Mouse (Mus musculus) liver, embryonic 15.5 days (tissue): ENCODE measurements around the gene Atp8b5. TPM values are rescaled to one million over a fixed set of nuclear protein-coding genes. Genes with fewer than 3 reads are reported as not detected.

ENCODE experiments used
- ATAC-seq: fragments of 200-750 bp; cut with Nextera tagmentation; 2 replicates; pipeline ENCODE4 v1.8.0; 2017; ENCODE audit warnings: moderate number of reproducible peaks, mild to moderate bottlenecking, moderate library complexity; ENCODE audit not compliant: insufficient read depth
- H3K27ac ChIP-seq: fragments of 300-500 bp; sonication (generic); replicated peaks from 2 replicates; pipeline ENCODE4 v1.5.1; 2015; ENCODE audit warnings: mild to moderate bottlenecking, inconsistent platforms
- H3K27me3 ChIP-seq: fragments of 300-500 bp; sonication (generic); 2 replicates; pipeline ENCODE4 v1.6.1; 2015; ENCODE audit warnings: mild to moderate bottlenecking, inconsistent platforms
- H3K36me3 ChIP-seq: fragments of 300-500 bp; sonication (generic); replicated peaks from 2 replicates; pipeline ENCODE4 v1.6.1; 2015; ENCODE audit warnings: moderate library complexity, mild to moderate bottlenecking, inconsistent platforms
- H3K4me1 ChIP-seq: fragments of 300-500 bp; sonication (generic); replicated peaks from 2 replicates; pipeline ENCODE4 v1.6.1; 2015; ENCODE audit warnings: inconsistent platforms
- H3K4me2 ChIP-seq: fragments of 300-500 bp; sonication (generic); 2 replicates; pipeline ENCODE4 v1.6.1; 2015; ENCODE audit warnings: moderate library complexity, mild to moderate bottlenecking, inconsistent platforms
- H3K4me3 ChIP-seq: fragments of 300-500 bp; sonication (generic); replicated peaks from 2 replicates; pipeline ENCODE4 v1.5.1; 2015; ENCODE audit warnings: mild to moderate bottlenecking, inconsistent platforms
- H3K9ac ChIP-seq: fragments of 300-500 bp; sonication (generic); 2 replicates; pipeline ENCODE4 v1.6.1; 2015; ENCODE audit warnings: moderate library complexity, mild to moderate bottlenecking, inconsistent platforms
- H3K9me3 ChIP-seq: fragments of 300-500 bp; sonication (generic); replicated peaks from 2 replicates; pipeline ENCODE4 v1.6.1; 2016; ENCODE audit warnings: inconsistent platforms
- WGBS: fragments of 180-500 bp; shearing (Covaris S2); methylation state at CpG from one replicate; pipeline ENCODE4 v1.1.7; 2015; ENCODE audit warnings: mixed read lengths; ENCODE audit not compliant: insufficient replicate concordance; 5-methylcytosine and 5-hydroxymethylcytosine counted together
- polyA plus RNA-seq: library from polyadenylated mRNA; unstranded; fragments of >200 nt; fragmentation: Nextera tagmentation; extraction: Ambion mirVana; gene quantifications from 2 replicates; pipeline ENCODE4 v1.2.1, GENCODE M21; 2015

The Atp8b5 gene
- polyA plus RNA-seq, 1 experiment from 2014 or later, result 0.08 TPM

DNA sequence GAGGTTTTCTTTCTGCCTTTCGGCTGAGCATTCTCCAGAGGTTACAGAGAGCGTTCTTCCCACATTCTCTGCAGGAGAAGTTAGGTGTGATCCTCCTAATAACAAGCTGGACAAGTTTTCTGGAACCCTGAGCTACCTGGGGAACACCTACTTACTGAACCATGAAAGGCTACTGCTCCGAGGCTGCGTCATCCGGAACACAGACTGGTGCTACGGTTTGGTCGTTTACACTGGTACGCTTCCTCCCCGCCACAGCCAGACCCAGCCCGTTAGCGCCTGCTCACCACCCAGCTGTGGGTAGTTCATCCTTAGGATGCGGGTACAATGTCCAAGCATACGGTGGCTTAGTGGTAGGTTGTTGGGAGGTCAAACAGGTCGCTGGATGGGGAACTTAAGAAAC lies 55.4 kb downstream of the Atp8b5 start:
- no peak overlapping the region for H3K27ac ChIP-seq
- H3K9me3 ChIP-seq, result no peaks in the 10 kb centered on the region
- H3K4me3 ChIP-seq, result no peak overlapping the region
- no peaks in the 10 kb centered on the region for H3K36me3 ChIP-seq
- no peak overlapping the region for H3K9ac ChIP-seq
- no peaks in the 10 kb centered on the region for H3K27me3 ChIP-seq
- no peak for ATAC-seq
- no peak overlapping the region for H3K4me2 ChIP-seq
- WGBS, result 76% methylated on average over 14 of the region's 14 CpGs
- no peaks in the 10 kb centered on the region for H3K4me1 ChIP-seq

DNA sequence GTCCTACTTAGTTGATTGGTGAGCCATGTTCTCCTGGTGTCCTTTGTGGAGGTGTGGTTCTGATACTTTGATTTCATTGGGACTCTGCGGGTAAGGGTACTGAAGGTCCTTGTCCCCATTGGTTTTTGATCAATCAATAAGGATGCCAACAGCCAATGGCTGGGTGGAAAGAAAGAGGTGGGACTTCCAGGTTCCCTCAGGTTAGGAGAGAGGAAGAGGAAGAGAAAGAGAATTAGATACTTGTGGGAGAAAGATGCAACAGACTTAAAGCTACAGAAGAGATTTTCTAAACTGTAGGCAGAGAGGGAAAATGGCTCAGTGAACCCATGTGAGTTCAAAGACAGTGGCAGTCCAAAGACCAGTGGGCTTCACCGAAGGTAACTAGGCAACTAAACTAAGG lies 60.2 kb downstream of the Atp8b5 start:
- Histone ChIP-seq H3K9me3 (no peaks in the 10 kb centered on the region), H3K9ac (no peak overlapping the region), H3K36me3 (no peaks in the 10 kb centered on the region), H3K27ac (no peak overlapping the region), H3K4me3 (no peak overlapping the region), H3K4me1 (no peaks in the 10 kb centered on the region), H3K4me2 (no peak overlapping the region), H3K27me3 (no peaks in the 10 kb centered on the region)
- ATAC-seq, result no peak
- WGBS, result 66% methylated on average over 2 of the region's 2 CpGs

DNA sequence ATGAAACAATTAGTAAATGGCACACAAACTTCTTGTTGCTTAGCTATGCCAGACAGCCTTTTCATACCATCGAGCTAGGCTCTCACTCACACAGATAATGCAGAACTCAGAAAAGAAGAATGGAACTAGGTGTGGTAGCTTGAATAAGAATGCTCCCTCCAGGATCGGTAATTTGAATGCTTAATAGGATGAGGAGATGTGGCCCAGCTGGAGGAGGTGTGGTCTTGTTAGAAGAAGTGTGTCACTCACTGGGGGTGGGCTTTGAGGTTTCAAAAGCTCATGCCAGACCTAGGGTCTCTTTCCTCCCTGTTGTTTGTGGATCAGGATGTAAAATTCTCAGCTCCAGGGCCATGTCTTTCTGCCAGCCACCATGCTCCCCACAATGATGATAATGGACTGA lies 67.8 kb downstream of the Atp8b5 start:
- no peaks in the 10 kb centered on the region for H3K27me3 ChIP-seq
- no peak for ATAC-seq
- no peaks in the 10 kb centered on the region for H3K36me3 ChIP-seq
- no peak overlapping the region for H3K9ac ChIP-seq
- no peak overlapping the region for H3K27ac ChIP-seq
- H3K4me3 ChIP-seq, result no peak overlapping the region
- H3K4me1 ChIP-seq, result no peaks in the 10 kb centered on the region
- 51% methylated on average over 2 of the region's 2 CpGs for WGBS
- no peaks in the 10 kb centered on the region for H3K9me3 ChIP-seq
- no peak overlapping the region for H3K4me2 ChIP-seq

DNA sequence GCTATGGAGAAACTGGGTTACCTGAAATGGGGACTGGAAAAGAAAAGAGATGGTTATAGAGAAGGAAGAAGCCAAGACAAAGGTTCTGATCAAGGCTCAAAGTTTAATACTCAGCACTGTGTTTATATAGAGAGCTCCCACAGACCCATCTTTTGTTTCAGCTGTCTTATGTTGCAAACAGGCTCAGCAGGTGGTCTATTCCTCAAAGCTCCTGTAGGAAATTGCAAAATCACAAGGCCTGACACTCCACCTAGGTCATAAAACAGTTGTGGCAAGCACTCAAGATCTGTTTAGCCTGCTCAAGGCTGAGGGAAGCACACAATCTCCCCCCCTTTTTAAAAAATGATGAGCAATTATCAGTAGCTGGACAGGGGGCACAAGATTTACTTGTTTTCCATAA lies 69.2 kb downstream of the Atp8b5 start:
- Histone ChIP-seq H3K27me3 (no peaks in the 10 kb centered on the region), H3K9ac (no peak overlapping the region), H3K27ac (no peak overlapping the region), H3K4me3 (no peak overlapping the region), H3K36me3 (no peaks in the 10 kb centered on the region), H3K4me2 (no peak overlapping the region), H3K4me1 (no peaks in the 10 kb centered on the region), H3K9me3 (no peaks in the 10 kb centered on the region)
- no peak for ATAC-seq

DNA sequence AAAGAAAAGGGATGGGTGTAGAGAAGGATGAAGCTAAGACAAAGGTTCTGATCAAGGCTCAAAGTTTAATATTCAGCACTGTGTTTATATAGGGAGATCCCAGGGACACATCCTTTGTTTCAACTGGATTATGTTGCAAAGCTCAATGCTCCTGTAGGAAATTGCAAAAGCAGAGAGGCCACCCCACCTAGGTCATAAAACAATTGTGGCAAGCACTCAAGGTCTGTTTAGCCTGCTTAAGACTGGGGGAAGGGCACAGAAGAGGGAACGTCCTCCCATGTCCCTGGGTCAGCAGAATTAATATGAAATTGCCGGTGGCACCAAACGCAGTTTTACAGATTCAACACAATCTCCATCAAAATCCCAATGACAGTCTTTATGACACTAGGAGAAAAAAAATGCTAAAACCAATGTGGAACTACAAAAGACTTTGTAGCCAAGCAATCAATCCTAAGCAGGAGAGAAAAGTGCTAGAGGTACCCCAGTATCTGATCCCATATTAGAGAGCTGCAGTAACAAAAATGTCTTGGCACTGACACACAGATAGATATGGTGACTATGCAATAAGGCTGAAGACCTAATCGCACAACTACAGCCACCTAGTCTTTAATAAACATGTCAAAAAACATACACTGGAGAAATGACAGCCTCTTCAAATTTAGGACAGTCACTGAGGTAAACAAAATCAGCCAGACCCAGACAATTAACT lies 73.3 kb downstream of the Atp8b5 start:
- 63% methylated on average over 4 of the region's 4 CpGs for WGBS
- Histone ChIP-seq H3K4me3 (no peak overlapping the region), H3K9ac (no peak overlapping the region), H3K36me3 (no peaks in the 10 kb centered on the region), H3K9me3 (no peaks in the 10 kb centered on the region), H3K27me3 (no peaks in the 10 kb centered on the region), H3K27ac (no peak overlapping the region), H3K4me2 (no peak overlapping the region), H3K4me1 (no peaks in the 10 kb centered on the region)
- ATAC-seq, result no peak

DNA sequence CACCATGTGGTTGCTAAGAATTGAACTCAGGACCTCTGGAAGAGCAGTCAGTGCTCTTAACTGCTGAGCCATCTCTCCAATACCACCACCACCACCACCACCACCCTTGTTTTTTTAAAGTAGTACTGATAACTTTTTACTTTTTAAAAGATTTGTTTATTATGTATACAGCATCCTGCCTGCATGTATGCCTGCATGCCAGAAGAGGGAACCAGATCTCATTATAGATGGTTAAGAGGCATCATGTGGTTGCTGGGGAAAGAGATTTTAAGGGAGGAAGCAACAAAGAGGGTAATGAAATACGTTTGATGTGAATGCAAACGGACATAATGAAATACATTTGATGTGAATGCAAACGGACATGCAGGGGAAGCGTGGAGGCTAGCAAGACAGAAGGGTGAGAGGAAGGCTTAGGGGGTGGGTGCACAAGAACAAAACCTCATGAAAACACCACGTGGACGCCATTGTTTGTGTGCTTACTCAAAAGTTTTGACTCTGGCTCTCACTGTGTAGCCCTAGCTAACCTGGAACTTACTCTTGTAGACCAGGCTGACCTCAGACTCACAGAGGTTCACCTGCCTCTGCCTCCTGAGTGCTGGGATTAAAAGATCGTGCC lies 74.4 kb downstream of the Atp8b5 start:
- Histone ChIP-seq H3K4me2 (no peak overlapping the region), H3K4me1 (no peaks in the 10 kb centered on the region), H3K27ac (no peak overlapping the region), H3K27me3 (no peaks in the 10 kb centered on the region), H3K9ac (no peak overlapping the region), H3K36me3 (no peaks in the 10 kb centered on the region), H3K4me3 (no peak overlapping the region), H3K9me3 (no peaks in the 10 kb centered on the region)
- WGBS, result 67% methylated on average over 7 of the region's 7 CpGs
- no peak for ATAC-seq

DNA sequence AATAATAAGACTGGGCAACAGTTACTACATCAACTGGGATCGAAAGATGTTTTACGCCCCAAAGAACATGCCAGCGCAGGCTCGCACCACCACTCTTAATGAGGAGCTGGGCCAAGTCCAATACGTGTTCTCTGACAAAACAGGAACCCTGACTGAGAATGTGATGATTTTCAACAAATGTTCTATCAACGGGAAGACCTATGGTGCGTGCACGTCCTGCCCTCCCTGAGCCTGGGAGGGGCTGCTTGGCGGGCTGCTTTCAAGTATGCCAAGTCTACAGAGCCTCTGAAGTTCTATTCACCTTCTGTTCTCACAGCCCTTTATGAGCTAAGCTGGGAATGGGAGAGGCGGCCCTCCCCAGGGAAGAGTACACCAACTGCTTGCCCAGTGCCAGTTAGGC lies 75.5 kb downstream of the Atp8b5 start:
- no peak for ATAC-seq
- Histone ChIP-seq H3K9ac (no peak overlapping the region), H3K27me3 (no peaks in the 10 kb centered on the region), H3K27ac (no peak overlapping the region), H3K4me3 (no peak overlapping the region), H3K4me2 (no peak overlapping the region), H3K4me1 (no peaks in the 10 kb centered on the region), H3K9me3 (no peaks in the 10 kb centered on the region), H3K36me3 (no peaks in the 10 kb centered on the region)
- WGBS, result 73% methylated on average over 10 of the region's 10 CpGs

DNA sequence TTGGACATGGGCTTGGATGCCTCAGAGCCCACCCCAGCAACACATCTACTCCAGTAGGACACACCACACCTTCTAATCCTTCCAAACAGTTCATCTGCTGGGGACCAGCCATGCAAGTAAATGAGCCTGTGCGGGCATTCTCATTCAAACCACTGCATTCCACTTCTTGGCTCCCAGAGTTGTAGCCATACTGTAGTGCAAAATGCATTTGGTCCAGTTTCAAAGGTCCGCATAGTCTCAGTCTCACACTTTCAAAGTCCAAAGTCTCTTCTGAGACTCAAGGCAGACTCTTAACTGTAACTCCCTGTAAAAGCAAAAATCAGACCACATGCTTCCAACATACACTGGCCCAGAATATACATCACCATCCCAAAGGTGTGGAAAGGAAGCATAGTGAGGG lies 78.0 kb downstream of the Atp8b5 start:
- Histone ChIP-seq H3K27me3 (no peaks in the 10 kb centered on the region), H3K27ac (no peak overlapping the region), H3K4me3 (no peak overlapping the region), H3K9me3 (no peaks in the 10 kb centered on the region), H3K4me2 (no peak overlapping the region), H3K9ac (no peak overlapping the region), H3K36me3 (no peaks in the 10 kb centered on the region), H3K4me1 (no peaks in the 10 kb centered on the region)
- no peak for ATAC-seq
- WGBS, result 78% methylated on average over 2 of the region's 2 CpGs

DNA sequence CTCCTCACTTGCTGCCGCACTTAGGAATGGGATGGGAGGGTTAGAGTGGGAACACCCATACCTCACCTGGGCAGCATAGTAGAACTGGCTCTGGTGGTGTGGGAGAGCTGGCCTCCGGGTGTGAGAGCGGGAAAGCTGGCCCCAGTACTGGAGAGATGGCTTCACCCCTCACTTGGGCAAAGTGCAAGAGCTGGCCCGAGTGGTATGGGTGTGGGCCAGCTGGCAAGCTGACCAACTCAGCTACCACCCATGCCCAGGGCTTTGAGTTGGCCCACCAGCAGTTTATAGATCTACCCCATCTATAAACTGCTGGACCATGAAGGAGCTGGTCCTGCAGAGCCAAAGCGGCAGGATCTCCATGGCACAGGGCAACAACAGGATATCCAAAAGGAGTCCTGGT lies 82.2 kb downstream of the Atp8b5 start:
- ATAC-seq, result no peak
- Histone ChIP-seq H3K4me3 (no peak overlapping the region), H3K27me3 (no peaks in the 10 kb centered on the region), H3K9me3 (no peaks in the 10 kb centered on the region), H3K4me1 (no peaks in the 10 kb centered on the region), H3K4me2 (no peak overlapping the region), H3K9ac (no peak overlapping the region), H3K27ac (no peak overlapping the region), H3K36me3 (no peaks in the 10 kb centered on the region)
- WGBS, result 63% methylated on average over 5 of the region's 5 CpGs

DNA sequence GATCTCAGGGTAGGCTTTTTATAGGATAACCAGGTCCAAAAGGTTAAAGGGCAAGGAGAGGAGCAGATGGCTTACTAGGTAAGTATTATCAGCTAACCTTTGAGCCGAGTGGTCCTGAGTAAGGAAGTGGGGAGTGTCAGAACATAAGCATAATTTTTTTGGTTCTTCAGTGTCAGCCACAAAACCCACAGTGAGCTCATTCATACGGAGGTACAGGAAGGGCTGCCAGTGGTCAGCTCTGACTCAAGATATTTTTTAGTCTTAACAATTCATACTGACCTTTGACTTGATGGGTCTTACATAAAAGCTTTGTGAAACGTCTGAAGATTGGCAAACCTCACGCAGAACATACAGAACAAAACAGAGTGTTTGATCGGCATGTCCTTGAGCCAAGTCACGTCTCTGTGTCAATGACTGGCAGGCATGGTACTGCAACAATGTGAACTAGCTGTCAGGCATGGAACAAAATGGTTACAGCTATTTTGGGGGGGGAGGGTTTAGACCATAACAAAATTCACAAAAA lies 83.1 kb downstream of the Atp8b5 start:
- Histone ChIP-seq H3K4me3 (no peak overlapping the region), H3K9me3 (no peaks in the 10 kb centered on the region), H3K9ac (no peak overlapping the region), H3K36me3 (no peaks in the 10 kb centered on the region), H3K27me3 (no peaks in the 10 kb centered on the region), H3K4me1 (no peaks in the 10 kb centered on the region), H3K27ac (no peak overlapping the region), H3K4me2 (no peak overlapping the region)
- WGBS, result 29% methylated on average over 6 of the region's 6 CpGs
- no peak for ATAC-seq

DNA sequence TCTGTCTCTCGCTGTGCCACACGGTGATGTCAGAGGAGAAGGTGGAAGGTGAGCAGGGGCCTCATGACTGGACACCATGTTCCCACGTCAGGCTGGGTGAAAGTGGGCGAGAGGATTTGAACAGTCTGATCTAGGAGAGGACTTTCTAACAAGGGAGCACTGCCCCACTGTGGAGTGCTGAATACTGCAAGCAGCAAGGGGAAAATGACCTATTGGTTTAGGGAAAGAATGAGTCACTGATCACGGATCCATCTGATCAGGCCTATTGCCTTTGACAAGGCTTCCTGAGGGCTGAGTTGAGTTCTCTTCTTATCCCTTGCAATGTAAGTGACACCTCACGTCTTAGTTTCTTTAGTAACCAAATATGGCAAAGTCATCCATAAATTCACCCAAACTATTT lies 86.7 kb downstream of the Atp8b5 start:
- Histone ChIP-seq H3K36me3 (no peaks in the 10 kb centered on the region), H3K27ac (no peak overlapping the region), H3K27me3 (no peaks in the 10 kb centered on the region), H3K9me3 (no peaks in the 10 kb centered on the region), H3K4me2 (no peak overlapping the region), H3K4me1 (no peaks in the 10 kb centered on the region), H3K9ac (no peak overlapping the region), H3K4me3 (no peak overlapping the region)
- WGBS, result 68% methylated on average over 6 of the region's 6 CpGs
- no peak for ATAC-seq
